Mouse (Mus musculus) intestine, embryonic 15.5 days (tissue): ENCODE results near the gene Riok2. TPM values are rescaled to one million over a fixed set of nuclear protein-coding genes. Genes with fewer than 3 reads are reported as not detected.

Experiments
- polyA plus RNA-seq: library from polyadenylated mRNA; unstranded; fragments of >200 nt; fragmentation: Nextera tagmentation; extraction: Ambion mirVana; gene quantifications from 2 replicates; pipeline ENCODE4 v1.2.1, GENCODE M21; 2015

Gene Riok2
- polyA plus RNA-seq, 1 experiment from 2014 or later: 30.0 TPM

Other genes starting within 250 kb of the Riok2 start
- gene Lix1, start 28.4 kb downstream of the Riok2 start, polyA plus RNA-seq: 4.2 and 4.7 TPM in 2 replicates